Mouse (Mus musculus) hindbrain, embryonic 12.5 days (tissue): Measurements from ENCODE around the gene Gm4792. TPM values are rescaled to one million over a fixed set of nuclear protein-coding genes. Genes with fewer than 3 reads are reported as not detected.

Source experiments
- ATAC-seq: fragments of 200-750 bp; cut with Nextera tagmentation; 2 replicates; pipeline ENCODE4 v1.8.0; 2017; ENCODE audit warnings: moderate TSS enrichment; ENCODE audit not compliant: low FRiP score
- H3K27ac ChIP-seq: fragments of 300-500 bp; sonication (generic); 2 replicates; pipeline ENCODE4 v1.5.1; 2016; ENCODE audit warnings: mild to moderate bottlenecking
- H3K27me3 ChIP-seq: fragments of 300-500 bp; sonication (generic); 2 replicates; pipeline ENCODE4 v1.6.1; 2016; ENCODE audit warnings: mild to moderate bottlenecking
- H3K36me3 ChIP-seq: fragments of 300-500 bp; sonication (generic); 2 replicates; pipeline ENCODE4 v1.6.1; 2016; ENCODE audit warnings: mild to moderate bottlenecking
- H3K4me1 ChIP-seq: fragments of 300-500 bp; sonication (generic); 2 replicates; pipeline ENCODE4 v1.6.1; 2016
- H3K4me2 ChIP-seq: fragments of 300-500 bp; sonication (generic); replicated peaks from 2 replicates; pipeline ENCODE4 v1.6.1; 2016; ENCODE audit warnings: mild to moderate bottlenecking
- H3K4me3 ChIP-seq: fragments of 300-500 bp; sonication (generic); 2 replicates; pipeline ENCODE4 v1.5.1; 2016; ENCODE audit warnings: mild to moderate bottlenecking
- H3K9ac ChIP-seq: fragments of 300-500 bp; sonication (generic); 2 replicates; pipeline ENCODE4 v1.6.1; 2016; ENCODE audit warnings: mild to moderate bottlenecking, moderate library complexity
- H3K9me3 ChIP-seq: fragments of 300-500 bp; sonication (generic); replicated peaks from 2 replicates; pipeline ENCODE4 v1.6.1; 2016; ENCODE audit warnings: mild to moderate bottlenecking
- WGBS: fragments of 180-500 bp; shearing (Covaris S2); methylation state at CpG from one replicate; pipeline ENCODE4 v1.1.7; 2016; 5-methylcytosine and 5-hydroxymethylcytosine counted together
- polyA plus RNA-seq: library from polyadenylated mRNA; unstranded; fragments of >200 nt; fragmentation: Nextera tagmentation; extraction: Ambion mirVana; gene quantifications from 2 replicates; pipeline ENCODE4 v1.2.1, GENCODE M21; 2016

The Gm4792 gene
- 0.52 and 0.67 TPM in 2 replicates for polyA plus RNA-seq

- H3K9me3 ChIP-seq = no peaks in the 10 kb centered on the region
- no peak within 1 kb of the TSS for H3K9ac ChIP-seq
- no peak within 1 kb of the TSS for H3K27ac ChIP-seq
- H3K36me3 ChIP-seq = no peaks in the 10 kb centered on the region
- no peaks in the 10 kb centered on the region for H3K27me3 ChIP-seq
- no peak within 1 kb of the TSS for H3K4me3 ChIP-seq
- peaks cover 21% of the 10 kb centered on the region for H3K4me1 ChIP-seq
- no peak within 1 kb of the TSS for H3K4me2 ChIP-seq
- ATAC-seq = no peak
- 86% methylated on average over 3 of the region's 3 CpGs for WGBS
Observed at GRCm38 (mm10) chr10:94298471-94298870, at the start of gene Gm4792. Gm4792 (minus strand) TSS chr10:94298703.

GRCm38 (mm10) chr10:94347959-94348358, 49.5 kb upstream of the Gm4792 start:
- WGBS = 97% methylated on average over 10 of the region's 10 CpGs
- Histone ChIP-seq H3K4me2 (no peak overlapping the region), H3K27me3 (no peaks in the 10 kb centered on the region), H3K27ac (no peak overlapping the region), H3K4me3 (no peak overlapping the region), H3K9me3 (no peaks in the 10 kb centered on the region), H3K4me1 (peaks cover 11% of the 10 kb centered on the region), H3K9ac (no peak overlapping the region), H3K36me3 (no peaks in the 10 kb centered on the region)
- no peak for ATAC-seq

- Histone ChIP-seq H3K36me3 (no peaks in the 10 kb centered on the region), H3K4me1 (peaks cover 11% of the 10 kb centered on the region), H3K27ac (no peak overlapping the region), H3K9me3 (no peaks in the 10 kb centered on the region), H3K9ac (no peak overlapping the region), H3K4me3 (no peak overlapping the region), H3K4me2 (no peak overlapping the region), H3K27me3 (no peaks in the 10 kb centered on the region)
- no peak for ATAC-seq
- 72% methylated on average over 10 of the region's 10 CpGs for WGBS
Observed at GRCm38 (mm10) chr10:94347296-94347695, 48.8 kb upstream of the Gm4792 start.

- ATAC-seq = no peak
- WGBS = 94% methylated on average over 7 of the region's 7 CpGs
Observed at GRCm38 (mm10) chr10:94346596-94346995, 48.1 kb upstream of the Gm4792 start.

DNA sequence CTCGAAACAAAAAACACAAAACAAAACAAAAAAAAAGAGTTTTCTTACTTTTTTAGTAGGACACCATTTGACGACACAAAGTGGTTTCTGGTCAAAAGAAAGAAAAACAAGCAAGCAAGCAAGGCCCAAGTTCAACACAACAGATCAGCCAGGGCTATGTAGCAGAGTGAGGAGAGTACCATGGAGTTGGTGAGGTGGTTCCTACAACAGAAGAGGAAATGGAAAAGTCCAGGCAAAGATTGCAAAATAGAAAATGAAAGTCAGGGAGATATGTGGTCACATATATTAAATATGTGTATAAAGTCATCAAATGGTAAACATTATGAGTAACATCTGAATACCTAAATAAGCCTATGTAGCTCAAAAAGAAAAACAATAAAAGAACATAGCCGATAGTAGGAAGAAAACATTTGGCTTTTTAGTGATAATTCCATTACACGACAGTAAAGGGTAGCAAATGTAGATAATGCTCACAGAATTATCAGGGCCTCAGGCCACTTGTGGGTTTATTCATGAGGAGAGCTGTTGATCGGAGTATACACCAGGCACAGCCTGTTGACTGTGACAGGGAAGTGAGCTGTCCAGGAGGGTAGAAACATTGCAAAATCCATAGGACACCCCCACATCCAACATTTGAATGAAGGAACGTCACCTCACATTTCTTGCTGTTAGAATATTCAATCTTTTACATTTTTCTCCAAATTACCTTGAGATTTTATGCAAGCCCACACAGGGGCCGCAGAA, 47.2 kb upstream of the Gm4792 start:
- no peaks in the 10 kb centered on the region for H3K36me3 ChIP-seq
- H3K9ac ChIP-seq = no peak overlapping the region
- WGBS = 89% methylated on average over 7 of the region's 7 CpGs
- no peaks in the 10 kb centered on the region for H3K9me3 ChIP-seq
- peaks cover 8% of the 10 kb centered on the region for H3K4me1 ChIP-seq
- H3K27me3 ChIP-seq = no peaks in the 10 kb centered on the region
- H3K4me2 ChIP-seq = no peak overlapping the region
- H3K27ac ChIP-seq = no peak overlapping the region
- no peak for ATAC-seq
- no peak overlapping the region for H3K4me3 ChIP-seq

More at GRCm38 (mm10) chr10:94346596-94346995, 48.1 kb upstream of the Gm4792 start:
- no peaks in the 10 kb centered on the region for H3K27me3 ChIP-seq
- H3K27ac ChIP-seq = no peak overlapping the region
- H3K9me3 ChIP-seq = no peaks in the 10 kb centered on the region
- no peaks in the 10 kb centered on the region for H3K36me3 ChIP-seq
- peaks cover 11% of the 10 kb centered on the region for H3K4me1 ChIP-seq
- no peak overlapping the region for H3K4me3 ChIP-seq
- H3K4me2 ChIP-seq = no peak overlapping the region
- no peak overlapping the region for H3K9ac ChIP-seq

DNA sequence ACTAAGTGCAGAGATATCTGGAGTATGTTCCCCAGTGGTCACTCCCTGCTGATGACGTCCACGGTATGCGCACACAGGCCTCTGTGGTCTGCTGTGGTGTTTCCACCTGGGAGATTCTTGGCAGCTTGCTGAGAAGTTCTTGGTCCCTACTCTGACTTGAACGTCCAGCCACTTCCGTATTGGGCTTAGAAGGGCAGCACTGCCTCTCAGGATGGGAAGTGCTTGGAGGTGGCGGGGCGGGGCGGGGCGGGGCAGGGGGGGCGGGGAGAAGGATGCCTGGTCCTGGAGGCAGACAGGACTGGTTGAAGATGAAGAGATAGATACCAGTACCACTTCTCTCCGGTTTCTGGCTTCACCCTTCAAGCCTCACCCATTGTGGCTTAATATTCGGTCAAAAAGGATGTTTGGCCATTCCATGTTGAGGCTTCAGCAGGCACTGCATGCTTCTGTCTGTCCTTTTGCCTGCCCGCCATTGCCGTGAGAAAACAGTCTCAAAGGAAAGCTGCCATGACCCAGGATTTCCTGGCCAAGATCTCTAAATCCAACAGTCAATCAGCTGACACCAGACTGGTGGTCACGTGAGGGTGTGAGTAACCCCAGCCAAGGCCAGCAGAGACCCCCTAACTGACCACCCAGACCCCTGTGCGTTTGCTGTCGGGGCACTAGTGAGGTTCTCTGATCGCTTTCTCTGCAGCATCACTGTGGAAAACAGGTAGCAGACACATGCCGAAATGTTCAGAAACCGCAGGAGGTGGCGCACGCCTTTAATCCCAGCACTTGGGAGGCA, 46.3 kb upstream of the Gm4792 start:
- no peak overlapping the region for H3K4me3 ChIP-seq
- no peak overlapping the region for H3K27ac ChIP-seq
- peaks cover under 1% of the 10 kb centered on the region; the same call in 1 of the 2 replicates for H3K4me1 ChIP-seq
- H3K9me3 ChIP-seq = no peaks in the 10 kb centered on the region
- ATAC-seq = no peak
- H3K27me3 ChIP-seq = no peaks in the 10 kb centered on the region
- H3K4me2 ChIP-seq = no peak overlapping the region
- H3K36me3 ChIP-seq = no peaks in the 10 kb centered on the region
- WGBS = 59% methylated on average over 21 of the region's 22 CpGs
- H3K9ac ChIP-seq = no peak overlapping the region

DNA sequence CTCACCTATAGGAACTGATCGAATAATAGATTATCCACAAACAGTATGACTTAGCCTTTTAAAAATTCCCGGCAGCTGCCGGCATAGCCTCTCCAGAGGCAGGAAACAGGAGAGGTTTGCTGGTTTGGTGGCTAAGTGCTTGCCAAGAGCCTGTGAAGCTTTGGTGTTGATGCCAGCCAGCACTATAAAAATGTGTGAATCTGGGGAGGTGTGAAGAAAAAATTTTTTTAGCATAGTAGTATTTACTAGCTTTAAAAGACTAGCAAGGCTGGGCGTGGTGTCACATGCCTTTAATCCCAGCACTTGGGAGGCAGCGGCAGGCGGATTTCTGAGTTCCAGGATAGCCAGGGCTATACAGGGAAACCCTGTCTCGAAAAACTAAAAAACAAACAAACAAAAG, 45.1 kb upstream of the Gm4792 start:
- Histone ChIP-seq H3K27me3 (no peaks in the 10 kb centered on the region), H3K4me1 (no peaks in the 10 kb centered on the region), H3K4me3 (no peak overlapping the region), H3K9ac (no peak overlapping the region), H3K27ac (no peak overlapping the region), H3K4me2 (no peak overlapping the region), H3K9me3 (no peaks in the 10 kb centered on the region), H3K36me3 (no peaks in the 10 kb centered on the region)
- ATAC-seq = no peak
- 90% methylated on average over 7 of the region's 7 CpGs for WGBS

GRCm38 (mm10) chr10:94342256-94342655, 43.8 kb upstream of the Gm4792 start:
- WGBS = 72% methylated on average over 7 of the region's 7 CpGs
- Histone ChIP-seq H3K4me1 (no peaks in the 10 kb centered on the region), H3K9me3 (no peaks in the 10 kb centered on the region), H3K36me3 (no peaks in the 10 kb centered on the region), H3K27ac (no peak overlapping the region), H3K4me3 (no peak overlapping the region), H3K27me3 (no peaks in the 10 kb centered on the region), H3K4me2 (no peak overlapping the region), H3K9ac (no peak overlapping the region)
- ATAC-seq = no peak

GRCm38 (mm10) chr10:94341501-94341900, 43.0 kb upstream of the Gm4792 start:
- no peak for ATAC-seq
- no peaks in the 10 kb centered on the region for H3K27me3 ChIP-seq
- H3K4me3 ChIP-seq = no peak overlapping the region
- no peaks in the 10 kb centered on the region for H3K4me1 ChIP-seq
- no peak overlapping the region for H3K27ac ChIP-seq
- H3K9me3 ChIP-seq = no peaks in the 10 kb centered on the region
- WGBS = 74% methylated on average over 17 of the region's 17 CpGs
- H3K4me2 ChIP-seq = no peak overlapping the region
- no peak overlapping the region for H3K9ac ChIP-seq
- H3K36me3 ChIP-seq = no peaks in the 10 kb centered on the region

GRCm38 (mm10) chr10:94336071-94336470, 37.6 kb upstream of the Gm4792 start:
- 95% methylated on average over 6 of the region's 6 CpGs for WGBS
- no peak overlapping the region for H3K4me2 ChIP-seq
- no peaks in the 10 kb centered on the region for H3K36me3 ChIP-seq
- H3K27me3 ChIP-seq = no peaks in the 10 kb centered on the region
- no peaks in the 10 kb centered on the region for H3K4me1 ChIP-seq
- H3K9me3 ChIP-seq = no peaks in the 10 kb centered on the region
- H3K9ac ChIP-seq = no peak overlapping the region
- no peak overlapping the region for H3K4me3 ChIP-seq
- H3K27ac ChIP-seq = no peak overlapping the region
- no peak for ATAC-seq

DNA sequence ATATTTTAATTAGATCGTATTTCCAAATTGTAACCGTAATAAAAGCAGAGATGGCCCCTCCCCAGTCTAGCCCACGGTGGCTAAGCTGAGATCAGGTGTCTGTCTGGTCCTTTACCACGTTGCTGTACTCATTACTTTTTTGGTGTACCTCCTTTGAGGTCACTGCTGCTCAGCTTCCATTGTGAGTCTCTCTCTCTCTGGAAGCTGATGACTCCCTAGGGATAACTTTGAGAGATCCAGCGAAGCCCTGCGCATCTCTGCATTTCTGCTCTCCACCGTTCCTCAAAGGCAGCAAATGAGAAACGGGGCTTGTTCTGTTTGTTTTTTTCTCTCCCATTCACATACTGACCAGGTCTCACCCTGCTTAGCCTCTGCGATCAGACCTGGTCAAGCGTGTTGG, 36.5 kb upstream of the Gm4792 start:
- H3K4me3 ChIP-seq = no peak overlapping the region
- ATAC-seq = no peak
- H3K9me3 ChIP-seq = no peaks in the 10 kb centered on the region
- 76% methylated on average over 10 of the region's 10 CpGs for WGBS
- no peaks in the 10 kb centered on the region for H3K27me3 ChIP-seq
- H3K4me1 ChIP-seq = no peaks in the 10 kb centered on the region
- H3K4me2 ChIP-seq = no peak overlapping the region
- no peak overlapping the region for H3K27ac ChIP-seq
- no peak overlapping the region for H3K9ac ChIP-seq
- H3K36me3 ChIP-seq = no peaks in the 10 kb centered on the region

DNA sequence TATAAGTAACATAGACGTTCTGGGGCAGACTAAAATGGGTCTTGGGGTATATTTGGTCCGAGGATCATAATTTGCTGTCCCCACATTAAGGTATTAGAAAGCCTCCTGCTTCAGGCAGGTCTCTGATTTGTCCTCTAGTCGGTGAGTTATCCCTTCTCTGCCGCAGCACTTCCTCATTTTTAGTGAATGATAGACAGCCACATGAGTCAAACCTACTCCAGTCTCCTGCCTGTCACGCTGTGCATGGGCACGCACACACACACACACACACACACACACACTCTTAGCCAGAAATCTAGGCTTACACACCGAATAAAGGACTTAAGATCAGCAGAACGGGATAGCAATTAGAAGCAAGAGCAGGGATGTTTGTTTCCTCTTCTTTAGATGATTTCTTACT, 34.8 kb upstream of the Gm4792 start:
- H3K4me3 ChIP-seq = no peak overlapping the region
- WGBS = 86% methylated on average over 8 of the region's 8 CpGs
- H3K27ac ChIP-seq = no peak overlapping the region
- no peak overlapping the region for H3K9ac ChIP-seq
- no peaks in the 10 kb centered on the region for H3K9me3 ChIP-seq
- no peak overlapping the region for H3K4me2 ChIP-seq
- H3K36me3 ChIP-seq = no peaks in the 10 kb centered on the region
- H3K27me3 ChIP-seq = no peaks in the 10 kb centered on the region
- H3K4me1 ChIP-seq = no peaks in the 10 kb centered on the region
- no peak for ATAC-seq
